Mouse (Mus musculus) heart, postnatal 36 days (tissue): ENCODE measurements around the gene Gfod1. TPM values are rescaled to one million over a fixed set of nuclear protein-coding genes. Genes with fewer than 3 reads are reported as not detected.

ENCODE experiments used
- DNase-seq, 2 experiments: peaks; one replicate each; pipeline ENCODE4 v3.0.0; 2021 to 2022
- intact Hi-C: fragments of 180-260 bp; cut with DNase I; formaldehyde crosslinking; loops from one replicate; pipeline ENCODE4 v1.15.1; 2025
- total RNA-seq, 2 experiments: library from RNA; stranded (reverse); gene quantifications; 2 replicates each; pipeline ENCODE4 v1.2.3; 2021

The Gfod1 gene
- total RNA-seq, result 10 to 100 TPM; 26.8 to 36.3 TPM

DNA sequence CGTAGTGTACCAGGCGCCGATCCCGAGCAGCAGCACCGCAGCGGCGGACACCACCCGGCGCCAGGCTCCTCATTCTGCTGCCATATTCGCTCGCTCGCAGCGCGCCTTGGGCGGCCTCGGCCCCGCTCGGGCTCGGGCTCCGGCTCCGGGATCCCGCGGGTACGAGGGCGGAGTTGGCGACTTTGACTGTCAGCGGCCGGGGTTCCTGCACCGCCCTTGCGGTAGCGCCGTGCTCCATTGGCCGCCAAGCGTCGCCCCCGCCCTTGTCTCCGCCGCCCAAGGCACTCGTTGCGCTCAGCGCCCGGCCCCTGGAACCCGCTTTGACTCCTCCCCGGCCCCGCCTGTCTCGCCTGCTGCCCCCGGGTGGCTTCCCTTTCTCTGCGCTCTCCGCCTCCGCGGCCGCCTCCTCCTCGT, at the start of gene Gfod1:
Gene Gfod1 (minus strand): TSS at position 155 of the 414 bp plus-strand sequence.
- DNase-seq, result peak; percentile 96 to 98
- intact Hi-C loops, result loop anchor here (5.0 kb wide), 1 partner anchor 93 kb away; the partner anchor contains the start of gene Nol7

DNA sequence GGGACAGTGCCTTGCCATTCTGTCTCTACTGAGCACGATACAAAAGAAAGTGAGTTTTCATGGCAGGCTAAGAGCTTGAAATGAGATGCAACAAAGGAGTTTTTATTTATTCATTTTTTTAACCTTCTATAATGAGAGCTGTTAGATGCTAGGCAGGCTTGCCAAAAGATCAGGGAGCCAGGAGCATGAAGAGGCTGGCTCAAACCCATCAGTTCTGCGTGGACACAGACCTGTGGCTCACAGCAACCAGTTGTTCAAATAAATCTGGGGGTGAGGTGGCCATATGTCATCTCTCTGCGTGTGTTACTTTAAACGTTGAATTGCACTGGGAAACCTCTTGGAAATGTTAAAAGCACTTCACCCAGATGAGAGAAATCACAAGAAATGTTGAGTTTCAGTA, 49.4 kb upstream of the Gfod1 start:
- intact Hi-C loops, result no loop called here
- no peak for DNase-seq

DNA sequence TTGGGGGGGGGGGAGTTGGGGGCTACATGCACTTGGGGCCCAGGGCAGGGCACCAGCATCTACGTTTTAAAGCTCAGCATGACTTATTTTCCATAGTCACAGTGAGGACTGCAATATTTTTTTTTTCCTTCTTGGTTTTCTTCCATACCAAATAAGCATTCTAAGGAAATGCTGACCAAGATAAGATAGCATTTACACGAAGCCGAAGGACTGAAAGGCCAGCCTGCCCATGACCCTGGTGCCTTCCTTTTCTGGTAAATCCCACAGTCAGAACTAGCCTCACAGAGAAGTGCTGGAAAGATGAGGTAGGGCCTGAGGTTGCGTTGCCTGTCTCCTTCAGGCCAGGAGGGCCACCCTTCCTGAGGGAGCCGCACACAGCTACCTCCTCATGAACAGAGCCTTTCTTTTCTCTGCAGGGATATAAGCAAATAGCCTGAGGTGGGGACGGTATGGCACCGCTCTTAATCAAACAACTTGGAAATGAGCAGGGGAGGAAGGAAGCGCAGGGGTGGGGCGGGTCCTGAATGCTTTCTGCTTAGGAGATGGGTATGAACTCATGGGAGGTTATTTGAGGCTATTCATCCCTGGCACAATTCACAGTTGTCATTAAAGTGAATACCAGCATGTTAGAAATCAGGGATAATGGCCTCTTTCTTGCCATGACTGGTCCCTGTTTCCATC, 46.7 kb upstream of the Gfod1 start:
- intact Hi-C loops, result no loop called here
- no peak for DNase-seq

DNA sequence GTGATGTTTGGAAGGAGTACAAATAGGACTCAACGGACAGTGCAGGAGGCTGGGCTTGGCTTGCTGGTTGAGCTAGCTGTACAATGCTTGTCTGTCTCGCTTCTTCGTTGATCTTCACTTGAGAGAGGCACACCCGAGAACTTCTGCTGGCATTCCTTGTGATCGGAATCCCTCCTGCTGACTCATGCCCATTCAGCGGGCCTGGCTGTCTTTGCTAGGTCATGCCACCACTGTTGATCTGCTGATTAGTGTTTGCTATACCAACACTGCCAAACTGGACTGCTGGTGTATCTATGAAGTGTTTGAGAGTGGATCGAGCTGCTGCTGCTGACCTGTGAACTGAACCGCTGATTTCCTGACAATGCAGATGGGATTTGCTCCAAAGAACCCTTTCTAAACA, 45.4 kb upstream of the Gfod1 start:
- intact Hi-C loops, result no loop called here
- DNase-seq, result no peak

DNA sequence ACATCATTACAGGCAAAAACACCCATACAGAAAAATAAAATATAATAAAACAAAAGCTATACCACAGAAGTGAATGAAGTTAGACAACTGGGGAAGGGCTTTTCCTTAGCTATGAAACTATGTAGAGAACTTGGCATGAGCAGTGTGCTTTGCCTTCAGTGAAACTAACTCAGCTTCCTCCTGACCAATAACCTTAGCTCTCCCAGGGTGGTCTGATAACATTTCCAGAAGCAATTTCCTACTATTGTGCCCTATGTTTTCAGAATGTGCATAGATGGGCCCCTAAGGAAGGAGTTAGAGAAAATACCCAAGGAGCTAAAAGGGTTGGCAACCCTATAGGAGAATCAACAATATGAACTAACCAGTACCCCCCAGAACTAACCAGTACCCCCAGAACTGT, 42.9 kb upstream of the Gfod1 start:
- no peak for DNase-seq
- intact Hi-C loops, result no loop called here

DNA sequence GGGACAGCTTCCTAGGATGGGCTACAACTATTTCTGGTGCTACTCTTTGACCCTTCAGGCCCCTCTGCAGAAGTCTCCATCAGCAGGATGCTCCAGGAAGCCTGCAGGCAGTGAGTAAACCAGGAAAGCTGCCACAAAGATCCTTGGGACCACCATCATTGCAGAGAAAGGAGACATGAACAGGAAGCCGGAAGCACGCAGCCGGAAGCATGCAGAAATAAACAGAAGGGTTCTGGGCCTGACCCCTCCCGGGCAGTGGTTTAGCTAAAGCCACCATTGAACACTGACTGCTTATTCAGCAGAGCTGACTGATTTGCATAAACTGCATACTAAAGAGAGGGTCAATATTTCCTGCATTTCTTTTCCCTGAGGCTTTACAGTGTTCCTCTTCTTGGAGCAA, 34.7 kb upstream of the Gfod1 start:
- DNase-seq, result no peak
- intact Hi-C loops, result no loop called here

DNA sequence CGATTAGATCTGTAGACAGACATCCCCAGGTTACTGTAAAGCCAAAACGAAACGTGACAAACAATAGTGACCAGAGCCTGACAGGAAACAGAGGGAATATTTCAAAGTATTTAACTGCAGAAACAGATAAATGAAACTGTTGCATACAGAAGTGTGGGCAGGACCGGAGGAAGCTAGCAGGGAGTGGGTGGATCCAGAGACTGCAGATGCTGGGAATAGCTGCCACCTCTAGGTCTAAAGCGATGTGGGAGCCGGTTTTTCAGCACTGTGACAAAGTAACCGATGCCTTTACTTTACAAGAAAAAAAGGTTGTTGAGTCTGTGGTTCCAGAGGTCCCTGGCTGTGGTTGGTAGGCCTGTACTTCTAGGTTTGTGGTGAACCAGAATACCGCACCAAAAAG, 34.0 kb upstream of the Gfod1 start:
- no peak for DNase-seq
- intact Hi-C loops, result no loop called here

DNA sequence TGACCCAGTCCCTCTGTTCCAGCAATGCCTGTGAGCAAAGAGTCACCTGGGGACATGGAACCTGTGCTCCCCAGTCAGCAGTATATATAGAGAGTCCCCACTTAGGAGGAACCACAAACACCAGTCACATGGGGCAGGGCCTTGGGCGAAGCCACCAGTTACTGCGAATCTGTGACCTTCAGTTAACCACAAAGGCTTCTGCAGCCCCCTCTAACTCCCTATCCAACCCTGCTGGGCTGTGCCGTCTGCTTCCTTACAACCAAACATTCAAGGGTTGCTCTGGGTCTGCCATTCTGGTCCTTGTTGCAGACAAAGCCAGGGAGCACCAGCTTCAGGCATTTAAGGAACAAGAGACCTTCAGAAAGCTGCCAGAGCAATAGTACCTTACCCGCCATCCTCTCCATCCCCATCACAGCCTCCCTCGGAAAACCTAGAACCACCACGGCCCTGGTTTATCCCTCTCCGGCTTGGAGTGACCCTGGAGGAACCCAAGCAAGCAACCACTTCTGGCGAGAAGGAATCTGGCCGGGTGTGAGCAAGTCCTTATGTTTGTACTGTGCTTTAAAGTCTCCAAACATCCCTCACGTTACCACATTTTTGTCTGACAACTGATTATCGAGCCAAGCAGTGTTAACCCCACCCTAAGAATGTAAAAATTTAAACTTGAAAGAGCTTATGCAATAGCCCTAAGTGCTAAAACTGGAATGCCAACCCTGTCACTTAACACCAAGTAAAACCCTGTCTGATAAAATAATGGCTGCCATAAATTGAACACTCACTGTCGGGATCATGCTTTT, 32.7 kb upstream of the Gfod1 start:
- DNase-seq, result no peak

DNA sequence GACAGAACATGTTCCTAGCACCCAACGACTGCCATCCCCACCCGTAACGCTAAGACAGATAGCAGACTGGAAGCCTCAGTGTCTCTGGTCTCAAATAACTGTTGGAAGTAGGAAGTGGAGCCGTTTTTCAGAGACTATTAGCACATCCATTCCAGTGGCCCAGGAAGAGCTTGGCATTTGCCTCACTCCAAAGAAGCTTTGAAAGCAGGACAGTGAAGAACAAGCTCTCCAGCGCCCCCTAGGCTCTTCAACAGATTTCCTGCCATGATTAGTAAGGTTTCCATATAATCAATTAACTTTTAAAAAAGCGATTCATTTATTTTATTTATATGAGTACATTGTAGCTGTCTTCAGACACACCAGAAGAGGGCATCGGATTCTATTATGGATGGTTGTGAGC, 28.6 kb upstream of the Gfod1 start:
- intact Hi-C loops, result no loop called here
- peak in 1 of 2 experiments; percentile 29 for DNase-seq

More for the DNA sequence above, 32.7 kb upstream of the Gfod1 start:
- intact Hi-C loops, result no loop called here

DNA sequence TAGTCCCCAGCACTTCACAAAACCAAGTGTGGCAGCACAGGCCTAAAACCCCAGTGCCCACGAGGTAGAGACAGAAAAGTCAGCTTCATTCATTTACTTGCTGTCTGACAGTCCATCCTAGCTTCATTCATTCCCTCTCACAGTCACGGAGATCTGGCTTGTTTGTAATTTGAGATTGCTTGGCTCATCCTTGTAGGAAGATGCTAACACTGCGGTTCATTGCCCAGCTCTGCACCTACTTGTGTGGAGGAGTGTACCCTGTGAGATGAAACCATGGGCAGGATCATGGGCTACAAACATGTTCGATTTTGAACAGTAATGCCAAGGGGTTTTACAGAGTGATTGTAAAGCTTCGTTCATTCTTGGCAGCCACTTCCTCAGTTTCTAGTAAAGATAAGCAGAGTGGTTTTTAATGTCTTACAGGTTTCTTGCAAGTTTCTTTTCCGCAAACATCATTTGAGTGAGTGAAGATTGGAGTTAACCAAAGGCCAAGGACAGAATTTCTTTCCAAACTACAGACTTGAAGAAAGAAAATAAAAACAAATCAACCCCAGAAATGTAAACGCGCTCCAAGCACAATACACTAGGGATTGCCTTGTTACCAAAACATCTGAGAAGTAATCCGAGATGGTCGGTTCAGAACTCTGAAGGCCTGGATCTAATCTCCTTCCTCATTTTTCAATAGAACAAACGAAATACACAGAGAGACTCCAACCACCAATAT, 27.9 kb upstream of the Gfod1 start:
- DNase-seq, result no peak
- intact Hi-C loops, result no loop called here

DNA sequence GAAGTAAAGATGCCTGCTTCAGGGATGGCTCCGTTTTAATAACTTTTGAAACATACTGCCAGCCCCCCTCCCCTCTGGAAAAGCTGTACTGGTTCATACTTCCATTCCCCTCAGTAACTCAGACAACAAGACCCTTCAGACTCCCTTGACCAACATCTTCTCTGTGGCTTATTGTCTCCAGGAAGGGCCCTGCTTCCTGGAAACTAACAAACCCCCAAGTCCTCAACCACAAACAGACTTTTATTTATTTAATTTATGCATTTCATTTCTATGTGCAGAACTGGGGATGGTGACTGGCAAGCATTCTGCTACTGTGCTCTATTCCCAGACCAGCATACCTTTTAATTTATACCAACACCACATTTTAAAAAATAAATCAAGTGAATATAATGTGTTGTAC, 21.5 kb upstream of the Gfod1 start:
- DNase-seq, result no peak
- intact Hi-C loops, result no loop called here

DNA sequence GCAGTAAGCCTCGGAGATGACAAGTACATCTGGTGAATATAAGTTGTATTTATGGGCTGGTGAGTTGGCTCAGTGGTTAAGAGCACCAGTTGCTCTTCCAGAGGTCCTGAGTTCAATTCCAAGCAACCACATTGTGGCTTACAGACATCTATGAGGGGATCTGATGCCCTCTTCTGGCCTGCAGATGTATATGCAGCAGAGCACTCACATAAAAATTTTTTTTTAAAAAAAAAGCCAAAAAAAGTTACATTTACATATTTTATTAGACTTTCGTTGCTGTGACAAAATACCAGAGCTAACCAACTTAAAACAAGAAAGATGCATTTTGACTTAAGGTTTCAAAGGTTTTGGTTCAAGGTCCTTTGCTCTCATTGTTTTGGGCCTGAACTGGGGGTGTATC, 17.5 kb upstream of the Gfod1 start:
- intact Hi-C loops, result loop anchor here (2.0 to 5.0 kb wide), 2 partner anchors 119 to 139 kb away; no protein-coding TSS in a partner anchor
- no peak for DNase-seq

DNA sequence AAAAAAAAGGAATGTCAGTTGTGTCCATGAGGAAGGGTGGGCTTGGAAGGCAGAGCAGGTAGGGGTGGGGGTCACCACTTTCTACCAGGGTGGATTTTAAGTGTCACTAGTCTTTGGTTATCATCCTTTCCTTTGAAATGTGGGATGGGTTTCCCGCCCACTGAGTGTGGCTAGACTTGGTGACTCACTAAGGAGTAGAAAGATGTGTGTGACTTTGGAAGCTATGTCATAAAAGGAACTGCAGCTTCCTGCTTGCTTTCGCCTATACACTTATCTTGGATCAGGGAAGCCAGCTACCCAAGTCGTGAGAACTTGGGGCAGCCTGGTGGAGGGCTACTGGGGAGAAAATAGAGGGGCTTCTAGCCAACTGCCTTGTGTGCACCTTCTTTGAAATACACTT, 15.4 kb upstream of the Gfod1 start:
- intact Hi-C loops, result no loop called here
- no peak for DNase-seq

DNA sequence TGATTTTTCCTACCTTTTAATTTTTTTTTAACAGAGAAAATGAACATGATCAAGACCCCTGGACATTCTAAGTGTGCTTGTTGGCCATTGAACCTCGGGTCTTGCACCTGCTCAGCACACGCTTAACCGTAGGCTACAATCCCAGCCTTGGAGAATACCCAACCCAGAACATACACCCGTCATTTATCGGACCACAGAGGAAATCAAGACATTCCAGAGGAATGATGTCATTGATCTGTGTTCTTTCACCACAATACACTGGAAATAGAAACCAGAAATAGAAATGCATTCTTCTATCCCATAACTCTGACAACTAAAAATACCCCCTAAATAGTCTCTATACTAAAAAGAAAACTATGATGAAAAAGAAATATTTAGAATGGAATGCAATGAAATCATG, 13.4 kb upstream of the Gfod1 start:
- intact Hi-C loops, result no loop called here
- no peak for DNase-seq

DNA sequence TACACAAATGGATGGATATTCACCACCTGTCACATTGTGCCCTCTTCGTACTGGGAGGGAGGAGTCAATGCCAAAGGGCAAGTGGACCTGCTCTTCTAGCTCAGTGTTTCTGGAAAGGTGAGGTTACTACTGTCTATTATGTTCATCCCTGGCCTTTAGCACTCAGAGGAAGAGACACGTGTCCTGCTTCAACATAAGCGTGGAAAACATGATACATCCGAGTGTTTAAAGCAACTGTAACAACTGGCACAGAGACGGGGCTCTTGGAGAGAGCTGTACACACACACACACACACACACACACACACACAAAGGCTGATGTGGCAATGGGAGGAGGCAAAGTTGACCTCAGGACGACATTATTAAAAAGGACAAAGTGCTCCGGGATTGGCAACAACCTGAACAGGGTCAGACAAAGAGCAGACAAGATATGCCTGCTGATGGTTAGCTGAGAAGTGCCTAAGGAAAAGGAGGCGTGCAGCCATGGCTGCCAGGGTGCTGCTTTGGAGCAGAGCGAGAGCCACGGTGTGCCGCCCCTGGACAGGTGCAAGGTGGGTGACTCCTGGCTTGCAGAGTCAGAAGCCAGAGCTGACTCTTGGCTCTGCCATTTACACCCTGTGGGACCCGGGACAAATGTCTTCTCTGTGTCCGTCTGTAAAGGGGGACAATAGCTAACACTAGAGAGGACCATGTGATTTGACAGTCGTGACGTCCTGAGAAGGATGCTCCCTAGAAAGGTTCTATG, 1.4 kb upstream of the Gfod1 start:
- intact Hi-C loops, result no loop called here
- no peak for DNase-seq

DNA sequence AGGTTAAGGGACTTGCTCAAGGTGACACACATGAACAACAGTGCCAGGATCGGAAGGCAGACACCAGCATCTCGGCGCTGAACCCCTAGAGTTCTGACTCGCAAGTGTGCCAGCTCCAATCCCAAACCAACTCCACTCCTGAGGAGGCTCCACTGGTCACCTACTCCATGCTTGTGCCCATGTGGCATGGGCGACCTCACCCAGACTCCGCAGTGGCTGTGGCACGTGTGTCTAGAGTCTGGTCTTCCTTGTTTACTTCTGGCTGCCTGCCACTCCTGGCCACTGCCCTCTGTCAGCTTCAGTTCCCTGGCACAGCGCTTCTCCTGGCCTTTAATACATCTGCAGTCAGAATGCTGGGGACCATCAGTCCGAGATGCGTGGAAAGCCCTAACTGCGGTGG, 728 bp upstream of the Gfod1 start:
- peak in 1 of 2 experiments; percentile 40 for DNase-seq
- intact Hi-C loops, result loop anchor here (5.0 kb wide), 1 partner anchor 93 kb away; the partner anchor contains the start of gene Nol7

DNA sequence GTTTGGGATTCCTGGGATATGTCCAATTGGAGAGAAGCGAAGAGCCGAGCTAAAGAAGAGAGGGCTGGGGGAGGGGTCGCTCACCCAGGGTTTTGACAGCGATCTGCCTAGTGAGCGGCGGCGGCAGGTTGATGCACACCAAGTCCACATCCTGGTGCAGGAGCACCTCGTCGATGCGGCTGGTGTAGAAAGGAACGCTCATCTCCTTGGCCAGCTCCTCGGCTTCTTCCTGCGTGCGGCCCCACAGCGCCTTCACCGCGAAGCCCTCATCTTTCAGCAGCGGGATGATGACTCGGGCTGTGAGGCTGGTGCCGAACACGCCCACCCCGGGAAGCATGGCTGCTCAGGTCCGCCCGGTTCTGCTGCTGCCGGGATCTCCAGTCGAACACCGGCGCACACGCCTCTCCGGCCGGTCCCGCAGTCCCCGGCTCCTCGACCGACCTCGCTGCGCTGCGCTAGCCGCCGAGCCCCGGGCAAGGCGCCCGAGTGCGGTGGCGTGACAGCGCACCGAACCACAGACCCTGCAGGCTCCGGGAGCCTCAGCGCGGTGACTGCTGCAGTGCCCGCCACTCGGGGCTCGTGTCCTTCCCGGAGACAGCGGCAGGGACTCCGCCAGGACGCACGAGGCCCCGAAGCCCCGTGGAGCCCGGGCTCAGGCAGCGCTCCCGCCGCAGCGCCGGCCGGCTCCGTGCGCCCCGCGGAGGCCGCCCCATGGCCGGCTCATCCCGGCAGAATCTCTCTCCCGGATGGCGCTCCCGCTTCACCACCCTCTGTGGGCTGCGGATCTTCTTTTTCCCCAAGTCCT, 609 bp downstream of the Gfod1 start:
- intact Hi-C loops, result loop anchor here (2.0 to 5.0 kb wide), 3 partner anchors 69 to 101 kb away; partner anchors contain the start of gene Nol7
- DNase-seq, result peak in 1 of 2 experiments; percentile 48

DNA sequence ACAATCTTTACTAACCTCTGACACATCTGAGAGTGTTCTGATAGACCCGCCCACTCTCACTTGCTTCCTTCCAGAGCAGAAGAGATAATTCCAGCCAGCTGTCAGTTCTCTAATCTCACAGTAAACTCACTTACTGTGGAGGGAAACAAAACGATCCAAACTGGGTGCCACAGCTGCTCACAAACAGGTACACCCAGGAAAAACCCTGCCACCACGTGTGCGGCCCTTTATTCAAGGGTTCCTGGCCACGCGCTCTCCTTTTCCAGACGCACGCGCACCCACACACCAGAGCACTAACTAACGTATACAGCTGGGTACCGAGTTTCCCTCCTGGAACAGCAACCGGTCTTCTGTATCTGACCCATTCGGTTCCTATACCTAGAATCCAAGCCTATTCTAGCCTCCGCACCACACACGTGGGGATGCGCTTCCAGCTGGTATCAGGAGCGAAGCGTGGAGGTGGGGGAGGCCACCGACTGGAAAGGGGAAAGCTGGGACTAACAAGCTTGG, 1.3 kb downstream of the Gfod1 start:
- intact Hi-C loops, result loop anchor here (2.0 to 5.0 kb wide), 3 partner anchors 68 to 100 kb away; partner anchors contain the start of gene Nol7
- DNase-seq, result peak in 1 of 2 experiments; percentile 21

DNA sequence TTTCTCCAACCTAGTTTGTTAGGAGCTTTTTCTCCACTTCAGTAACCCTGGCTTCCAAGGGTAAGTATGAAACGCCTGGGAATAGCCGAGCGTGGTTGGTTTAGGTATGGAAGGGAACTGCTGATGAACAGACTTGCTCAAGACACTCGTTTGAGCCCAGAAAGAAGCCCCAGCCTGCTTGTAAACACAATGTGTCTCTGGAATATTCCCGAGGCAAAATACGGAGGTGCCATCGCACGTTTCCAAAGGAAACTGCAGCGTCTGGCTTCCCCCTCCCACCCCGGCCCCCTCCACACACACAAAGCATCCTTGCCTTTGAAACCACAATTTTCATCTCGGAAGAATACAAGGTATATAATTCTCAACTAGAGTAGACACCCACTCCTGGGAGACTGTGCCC, 1.7 kb downstream of the Gfod1 start:
- DNase-seq, result no peak
- intact Hi-C loops, result loop anchor here (2.0 to 5.0 kb wide), 3 partner anchors 67 to 99 kb away; partner anchors contain the start of gene Nol7
